Mouse (Mus musculus) brown adipose tissue, adult 24 weeks (tissue): Measurements from ENCODE around the gene Traf1. TPM values are rescaled to one million over a fixed set of nuclear protein-coding genes. Genes with fewer than 3 reads are reported as not detected.

Source experiments
- H3K27ac ChIP-seq: fragments of 200-500 bp; replicated peaks from 2 replicates; pipeline ENCODE4 v1.5.1; 2012; ENCODE audit warnings: low read depth, mild to moderate bottlenecking, low read length
- H3K4me1 ChIP-seq: fragments of 200-500 bp; 2 replicates; pipeline ENCODE4 v1.6.1; 2012; ENCODE audit warnings: low read length, mixed read lengths; ENCODE audit not compliant: control insufficient read depth, insufficient read depth, insufficient read length
- H3K4me3 ChIP-seq: fragments of 200-500 bp; 2 replicates; pipeline ENCODE4 v1.5.1; 2012; ENCODE audit warnings: low read depth, mild to moderate bottlenecking, low read length, moderate library complexity; ENCODE audit not compliant: insufficient read depth
- polyA plus RNA-seq: library from polyadenylated mRNA; stranded (reverse); fragments of >200 nt; gene quantifications from 2 replicates; pipeline ENCODE4 v1.2.4, GENCODE M21; 2012; ENCODE audit not compliant: missing spikeins, insufficient read depth, insufficient read length

Gene Traf1
- polyA plus RNA-seq, 1 experiment, result not detected

DNA sequence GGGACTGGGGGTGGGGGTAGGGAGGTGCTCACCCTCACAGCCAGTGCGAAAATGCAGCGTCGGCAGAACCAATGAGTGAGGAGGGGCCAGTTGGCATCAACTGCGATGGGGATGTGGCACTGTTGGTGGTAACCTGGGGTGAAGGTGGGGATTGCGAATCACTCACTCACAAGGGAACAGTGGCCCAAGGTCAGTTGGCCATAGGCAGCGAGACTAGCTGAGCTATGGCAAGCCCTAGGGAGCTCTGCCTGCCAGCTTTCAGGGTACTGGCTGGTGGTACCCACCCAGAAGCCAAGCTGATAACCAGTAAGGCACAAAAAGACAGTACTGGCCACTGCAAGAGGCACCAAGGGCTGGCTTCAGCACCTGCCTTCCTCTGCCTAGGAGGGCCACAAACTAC is 55.1 kb downstream of the Traf1 start:
- Histone ChIP-seq H3K4me3 (no peak overlapping the region), H3K4me1 (peaks cover 3% of the 10 kb centered on the region), H3K27ac (no peak overlapping the region)

DNA sequence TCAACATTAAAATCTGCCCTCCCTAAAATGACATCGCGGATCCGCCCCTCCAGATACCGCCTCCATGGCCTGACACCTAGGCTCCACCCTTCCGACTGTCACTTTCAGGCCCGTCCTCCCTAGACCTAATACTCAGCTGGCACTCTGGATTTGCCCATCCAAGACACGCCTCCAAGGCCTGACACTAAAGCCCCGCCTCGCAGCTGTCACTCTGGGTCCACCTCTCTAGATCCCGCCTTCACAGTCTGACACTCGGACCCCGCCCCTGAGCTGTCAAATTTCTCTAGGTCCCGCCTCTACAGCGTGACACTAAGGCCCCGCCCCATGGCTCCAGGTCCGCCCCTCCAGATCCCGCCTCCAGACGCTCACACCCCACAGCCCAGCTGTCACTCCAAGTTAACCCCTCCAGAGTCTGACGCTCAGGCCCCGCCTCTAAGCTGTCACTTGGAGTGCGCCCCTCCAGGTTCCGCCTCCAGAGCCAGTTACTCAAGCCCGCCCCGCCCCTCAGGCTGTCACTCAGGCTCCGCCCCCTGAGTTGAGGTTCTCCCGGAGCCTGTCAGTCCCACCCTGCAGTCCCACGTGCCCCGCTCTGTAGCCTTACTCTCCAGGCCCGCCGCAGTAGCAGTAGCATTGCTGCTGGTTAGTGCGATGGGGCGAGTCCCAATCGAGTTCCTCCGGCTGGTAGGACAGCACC is 56.6 kb downstream of the Traf1 start:
- H3K27ac ChIP-seq, result peak overlapping the region; percentile 29; the same call in 1 of the 2 replicates
- H3K4me3 ChIP-seq, result peak overlapping the region; percentile 38
- peaks cover 7% of the 10 kb centered on the region for H3K4me1 ChIP-seq

DNA sequence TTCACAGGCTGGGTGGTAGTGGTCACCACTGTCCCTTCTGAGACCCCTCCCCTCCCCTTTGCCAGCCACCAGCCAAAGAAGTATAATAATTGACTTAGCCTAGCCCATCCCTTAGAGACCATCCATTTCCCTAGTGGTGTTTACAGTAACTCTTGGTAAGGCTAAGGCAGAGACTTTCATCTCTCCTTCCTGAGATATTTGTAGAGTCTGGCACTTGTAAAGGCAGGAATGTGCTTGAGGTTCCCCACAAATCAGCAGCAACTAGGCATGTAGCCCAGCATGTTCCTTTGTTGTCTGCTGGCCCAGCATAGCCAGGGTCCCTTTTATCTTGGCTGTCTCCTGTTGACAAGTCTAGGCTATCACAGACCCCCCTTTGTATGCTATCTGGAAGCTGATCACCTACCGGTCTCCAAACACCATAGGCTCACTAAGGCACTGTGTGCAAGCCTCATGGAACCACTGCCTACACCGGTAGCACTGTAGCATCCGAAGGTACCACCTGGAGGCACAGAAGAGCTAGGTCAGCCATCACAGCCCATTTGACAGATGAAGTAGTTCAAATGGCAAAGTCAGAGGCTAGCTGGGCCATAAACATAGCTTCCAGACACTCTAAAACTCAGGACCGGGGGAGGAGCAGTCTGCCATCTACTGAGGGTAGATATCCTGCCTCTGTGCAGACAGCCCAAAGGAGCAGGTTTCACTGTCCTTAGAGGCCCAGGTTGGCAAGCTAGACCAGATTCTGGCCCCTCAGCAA is 57.7 kb downstream of the Traf1 start:
- peaks cover 7% of the 10 kb centered on the region for H3K4me1 ChIP-seq
- H3K4me3 ChIP-seq, result no peak overlapping the region
- peak overlapping the region; percentile 16; the same call in 1 of the 2 replicates for H3K27ac ChIP-seq

DNA sequence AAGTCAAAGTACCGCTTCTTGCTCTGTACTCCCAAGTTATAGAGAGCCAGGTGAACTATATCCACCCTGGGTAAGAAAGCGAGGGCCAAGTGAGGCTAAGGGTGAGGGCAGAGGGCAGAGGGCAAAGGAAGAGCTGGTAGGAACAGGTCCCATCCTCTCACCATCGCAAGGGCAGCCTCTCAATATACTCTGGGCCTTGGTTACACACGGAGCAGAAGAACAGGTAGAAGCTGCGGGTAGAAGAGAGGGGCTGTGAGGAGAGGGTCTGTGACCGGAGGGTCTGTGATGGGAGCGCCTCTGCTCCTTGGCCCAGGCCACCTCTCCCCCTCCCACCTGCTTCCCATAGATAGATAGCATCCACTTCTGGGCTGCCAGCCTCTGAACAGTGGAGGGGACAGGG is 58.4 kb downstream of the Traf1 start:
- Histone ChIP-seq H3K27ac (no peak overlapping the region), H3K4me3 (no peak overlapping the region), H3K4me1 (peaks cover 7% of the 10 kb centered on the region)

DNA sequence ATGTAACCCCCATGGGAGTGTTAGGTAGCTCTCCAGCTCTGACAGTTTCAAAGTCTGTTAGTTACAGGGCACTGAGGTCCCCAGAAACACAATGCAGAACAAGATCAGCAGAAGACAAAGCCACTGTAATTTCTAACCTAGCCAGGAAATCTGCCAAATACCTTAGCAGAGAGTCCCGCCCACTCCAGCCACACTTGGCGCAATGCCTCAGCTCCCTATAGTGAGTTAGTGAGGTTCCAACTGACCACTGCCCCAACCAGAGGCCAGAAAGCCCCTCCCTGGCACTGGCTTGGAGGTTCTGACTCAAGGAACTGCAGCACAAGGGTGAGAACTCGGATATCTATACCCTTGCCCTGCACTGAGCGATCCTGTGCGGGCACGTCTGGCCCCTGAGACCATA is 58.8 kb downstream of the Traf1 start:
- Histone ChIP-seq H3K4me3 (no peak overlapping the region), H3K27ac (no peak overlapping the region), H3K4me1 (peaks cover 7% of the 10 kb centered on the region)

DNA sequence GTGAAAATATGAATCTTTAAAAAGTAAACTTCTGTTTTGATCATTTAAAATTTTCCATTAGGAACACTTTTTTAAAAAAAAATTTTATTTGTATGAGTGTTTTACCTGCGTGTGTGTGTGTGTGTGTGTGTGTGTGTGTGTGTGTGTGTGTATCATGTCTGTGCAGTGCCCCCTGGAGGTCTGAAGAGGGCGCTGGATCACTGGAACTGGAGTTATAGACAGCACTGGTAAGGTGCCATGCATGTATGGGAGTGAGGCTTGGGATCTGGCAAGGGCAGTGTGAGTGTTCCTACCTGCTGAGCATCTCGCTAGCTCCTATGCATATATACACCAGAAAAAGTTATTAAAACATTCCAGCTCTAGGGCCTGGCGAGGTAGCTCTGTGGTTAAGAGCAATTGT is 59.8 kb downstream of the Traf1 start:
- H3K4me1 ChIP-seq, result peaks cover 7% of the 10 kb centered on the region
- H3K4me3 ChIP-seq, result no peak overlapping the region
- no peak overlapping the region for H3K27ac ChIP-seq

DNA sequence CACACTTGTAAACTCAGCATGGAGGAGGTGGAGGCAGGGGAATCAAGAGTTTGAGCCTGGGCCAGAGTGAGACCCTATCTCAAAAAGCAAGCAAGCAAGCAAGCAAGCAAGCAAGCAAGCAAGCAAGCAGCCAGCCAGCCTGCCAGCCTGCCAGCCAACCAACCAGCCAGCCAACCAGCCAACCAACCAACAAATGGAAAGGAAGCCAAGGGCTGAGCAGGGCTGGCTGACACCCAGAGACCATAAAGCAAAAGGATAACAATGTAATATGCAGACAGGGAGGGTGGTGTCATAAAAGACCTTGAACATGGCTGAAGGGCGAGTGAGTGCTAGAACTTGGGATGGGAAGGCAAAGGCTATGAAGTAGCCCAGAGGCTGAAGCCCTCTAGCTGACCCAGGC is 61.2 kb downstream of the Traf1 start:
- H3K4me3 ChIP-seq, result no peak overlapping the region
- peaks cover 7% of the 10 kb centered on the region for H3K4me1 ChIP-seq
- no peak overlapping the region for H3K27ac ChIP-seq

DNA sequence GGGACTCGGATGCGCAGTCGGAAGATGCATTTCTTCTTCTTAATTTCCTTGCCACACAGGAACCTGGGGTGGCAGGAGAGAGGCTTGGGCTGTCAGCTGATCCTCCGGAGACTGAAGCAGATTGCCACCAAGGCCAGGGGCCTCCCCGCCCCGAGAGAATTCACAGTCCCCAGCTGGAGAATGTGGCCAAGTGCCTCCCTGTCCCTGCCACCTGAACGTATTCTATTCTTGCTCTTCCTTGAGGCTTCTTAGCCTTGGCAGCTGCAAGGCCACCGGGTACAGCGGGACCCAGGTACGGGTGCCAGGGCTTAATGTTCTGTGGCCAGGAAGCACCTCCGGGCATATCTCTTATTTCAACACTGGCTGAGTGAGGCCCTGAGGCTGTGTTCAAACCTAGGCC is 61.9 kb downstream of the Traf1 start:
- Histone ChIP-seq H3K4me3 (no peak overlapping the region), H3K4me1 (peaks cover 7% of the 10 kb centered on the region), H3K27ac (no peak overlapping the region)

DNA sequence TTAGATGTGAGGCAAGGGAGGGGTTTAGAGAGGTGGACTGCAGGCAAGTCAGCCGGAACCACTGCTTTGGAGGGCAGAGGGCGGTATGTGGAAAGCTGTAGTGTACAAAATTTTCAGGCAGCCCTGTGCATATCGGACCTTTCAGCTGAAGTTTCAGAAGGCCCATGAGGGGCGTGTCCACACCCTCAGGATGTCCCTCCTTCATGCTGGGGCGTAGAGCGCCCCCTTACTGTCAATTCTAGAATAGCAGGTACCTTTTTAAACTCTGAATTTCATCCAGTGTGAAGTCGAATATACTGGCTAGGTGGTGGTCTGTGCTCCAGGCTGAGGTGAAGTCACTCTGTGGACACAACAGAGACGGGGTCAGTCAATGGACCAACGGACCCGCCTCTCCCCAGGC is 63.8 kb downstream of the Traf1 start:
- Histone ChIP-seq H3K4me3 (no peak overlapping the region), H3K27ac (no peak overlapping the region), H3K4me1 (peaks cover 5% of the 10 kb centered on the region)

DNA sequence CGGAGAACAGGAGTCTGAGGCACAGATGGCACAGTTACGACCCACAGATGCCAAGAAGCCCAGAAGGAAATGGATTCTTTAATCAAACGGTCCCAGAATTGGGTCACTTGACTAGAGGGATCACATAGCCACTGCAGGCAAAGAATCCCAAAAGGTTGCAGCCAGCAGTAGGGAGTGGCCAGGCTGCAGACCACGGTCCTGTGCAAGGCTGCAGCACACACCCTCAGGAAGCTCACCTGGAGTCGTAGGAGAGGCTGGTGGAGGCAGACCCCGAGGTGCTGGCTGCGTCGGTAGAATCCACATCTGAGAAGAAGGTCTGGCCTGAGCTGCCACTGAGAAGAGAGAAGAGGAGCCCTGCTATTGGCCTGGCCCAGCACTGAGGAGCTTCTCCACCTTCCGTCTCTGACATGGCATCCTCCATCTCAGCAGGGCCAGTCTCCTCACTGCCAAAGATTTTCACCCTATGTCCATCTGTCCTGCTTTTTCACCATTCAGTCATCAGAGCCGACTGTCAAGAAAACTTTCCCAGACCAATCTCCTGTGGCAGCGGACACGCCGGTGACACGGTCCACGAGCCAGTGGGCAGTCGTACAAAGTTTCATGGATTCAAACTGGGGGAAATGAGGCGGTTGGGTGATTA is 64.6 kb downstream of the Traf1 start:
- Histone ChIP-seq H3K4me3 (no peak overlapping the region), H3K27ac (no peak overlapping the region), H3K4me1 (peaks cover 5% of the 10 kb centered on the region)

DNA sequence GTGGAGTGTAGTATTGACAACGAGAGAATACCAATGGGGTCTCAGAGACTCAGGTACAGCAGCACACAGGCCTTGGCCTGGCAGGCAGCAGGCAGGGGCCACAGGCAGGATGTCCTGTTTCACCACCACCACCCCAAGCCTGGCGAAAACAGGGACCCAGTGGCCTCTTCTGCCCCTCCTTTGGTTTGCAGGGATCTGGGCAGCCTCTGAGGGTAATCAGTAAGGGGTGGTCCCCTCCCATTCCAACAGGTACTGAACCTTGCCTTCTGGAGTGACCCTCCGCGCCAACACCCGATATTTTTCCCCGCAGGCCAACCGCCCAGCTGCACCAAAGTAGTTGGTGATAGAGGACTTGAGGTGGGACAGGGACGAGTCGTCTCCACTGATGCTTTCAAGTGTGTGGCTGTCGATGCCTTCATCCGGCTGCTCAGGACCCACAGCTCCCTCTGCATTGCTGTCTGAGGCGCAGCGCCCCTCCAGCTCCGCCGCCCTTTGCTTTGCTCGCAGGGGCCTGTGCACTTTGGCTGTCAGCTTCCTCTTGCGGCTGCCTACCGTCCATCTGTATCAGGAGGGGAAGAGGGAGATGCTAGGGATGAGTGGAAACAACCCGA is 66.0 kb downstream of the Traf1 start:
- H3K4me3 ChIP-seq, result no peak overlapping the region
- no peak overlapping the region for H3K27ac ChIP-seq
- H3K4me1 ChIP-seq, result no peaks in the 10 kb centered on the region; the same call in 1 of the 2 replicates

DNA sequence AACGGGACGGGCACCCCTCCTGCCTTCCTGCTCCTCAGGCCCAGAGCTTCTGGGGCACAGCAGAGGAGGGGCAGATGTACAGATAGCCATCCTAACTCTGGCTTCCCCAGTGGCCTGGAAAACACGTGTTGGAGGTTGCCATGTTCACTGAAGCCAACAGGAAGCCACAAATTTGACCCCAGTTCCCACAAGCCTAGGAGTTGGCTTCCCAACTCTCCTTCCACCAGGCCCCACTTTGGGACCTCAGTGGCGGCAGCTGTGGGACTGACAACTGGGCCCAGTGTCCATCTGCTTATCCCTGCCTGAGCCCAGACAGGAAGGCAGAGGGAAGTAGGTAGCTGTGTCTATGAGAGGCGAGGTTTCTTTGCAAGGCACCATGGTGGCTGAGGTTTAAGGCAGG is 67.6 kb downstream of the Traf1 start:
- no peaks in the 10 kb centered on the region for H3K4me1 ChIP-seq
- no peak overlapping the region for H3K27ac ChIP-seq
- H3K4me3 ChIP-seq, result no peak overlapping the region
